Mouse (Mus musculus) neural tube, embryonic 11.5 days (tissue): Measurements from ENCODE around the gene Cdc42ep5. TPM values are rescaled to one million over a fixed set of nuclear protein-coding genes. Genes with fewer than 3 reads are reported as not detected.

ENCODE experiments used
- ATAC-seq: fragments of 200-750 bp; cut with Nextera tagmentation; 2 replicates; pipeline ENCODE4 v1.8.0; 2017; ENCODE audit warnings: moderate number of reproducible peaks, mild to moderate bottlenecking, moderate TSS enrichment, moderate library complexity; ENCODE audit not compliant: insufficient read depth, low FRiP score, low TSS enrichment
- DNase-seq: peaks from one replicate; pipeline ENCODE4 v3.0.0-alpha.2; 2015; ENCODE audit warnings: low spot score
- H3K27ac ChIP-seq: fragments of 300-500 bp; sonication (generic); 2 replicates; pipeline ENCODE4 v1.5.1; 2014; ENCODE audit warnings: low read depth, mild to moderate bottlenecking, low read length
- H3K27me3 ChIP-seq: fragments of 300-500 bp; sonication (generic); 2 replicates; pipeline ENCODE4 v1.6.1; 2014; ENCODE audit warnings: mild to moderate bottlenecking, low read length, mixed read lengths; ENCODE audit not compliant: control insufficient read depth, insufficient read depth
- H3K36me3 ChIP-seq: fragments of 300-500 bp; sonication (generic); 2 replicates; pipeline ENCODE4 v1.6.1; 2014; ENCODE audit warnings: mild to moderate bottlenecking, low read length, moderate library complexity, mixed read lengths; ENCODE audit not compliant: control insufficient read depth, insufficient read depth
- H3K4me1 ChIP-seq: fragments of 300-500 bp; sonication (generic); 2 replicates; pipeline ENCODE4 v1.6.1; 2014; ENCODE audit warnings: low read length, mixed read lengths; ENCODE audit not compliant: control insufficient read depth, insufficient read depth
- H3K4me2 ChIP-seq: fragments of 300-500 bp; sonication (generic); 2 replicates; pipeline ENCODE4 v1.6.1; 2014; ENCODE audit warnings: low read depth, mild to moderate bottlenecking, moderate library complexity
- H3K4me3 ChIP-seq: fragments of 300-500 bp; sonication (generic); 2 replicates; pipeline ENCODE4 v1.5.1; 2014; ENCODE audit warnings: low read depth, low read length
- H3K9ac ChIP-seq: fragments of 300-500 bp; sonication (generic); 2 replicates; pipeline ENCODE4 v1.6.1; 2014; ENCODE audit warnings: mild to moderate bottlenecking, low read length
- H3K9me3 ChIP-seq: fragments of 300-500 bp; sonication (generic); 2 replicates; pipeline ENCODE4 v1.6.1; 2016; ENCODE audit warnings: low read length; ENCODE audit not compliant: control insufficient read depth
- WGBS: fragments of 180-500 bp; shearing (Covaris S2); extraction: QIAGEN DNeasy Blood & Tissue Kit; methylation state at CpG from one replicate; pipeline ENCODE4 v1.1.7; 2014; 5-methylcytosine and 5-hydroxymethylcytosine counted together
- polyA plus RNA-seq: library from polyadenylated mRNA; unstranded; fragments of >200 nt; fragmentation: Nextera tagmentation; extraction: Ambion mirVana; gene quantifications from 2 replicates; pipeline ENCODE4 v1.2.1, GENCODE M21; 2014

Cdc42ep5 gene
- polyA plus RNA-seq, 1 experiment from 2014 or later, result 18.7 TPM

- no peak overlapping the region for H3K9ac ChIP-seq
- H3K9me3 ChIP-seq, result no peaks in the 10 kb centered on the region
- H3K27ac ChIP-seq, result no peak overlapping the region
- ATAC-seq, result no peak
- no peak overlapping the region for H3K4me3 ChIP-seq
- H3K27me3 ChIP-seq, result no peaks in the 10 kb centered on the region
- peaks cover 2% of the 10 kb centered on the region; the same call in 1 of the 2 replicates for H3K4me1 ChIP-seq
- no peak overlapping the region for H3K4me2 ChIP-seq
- peaks cover 50% of the 10 kb centered on the region for H3K36me3 ChIP-seq
- 98% methylated on average over 10 of the region's 10 CpGs for WGBS
- DNase-seq, result no peak
These were observed 21.7 kb downstream of the Cdc42ep5 start for GRCm38 (mm10) chr7:4142796-4143445.

GRCm38 (mm10) chr7:4141648-4142325, 22.9 kb downstream of the Cdc42ep5 start:
- Histone ChIP-seq H3K4me2 (no peak overlapping the region), H3K36me3 (peaks cover 48% of the 10 kb centered on the region), H3K9ac (no peak overlapping the region), H3K27ac (no peak overlapping the region), H3K4me1 (peaks cover 3% of the 10 kb centered on the region; the same call in 1 of the 2 replicates), H3K9me3 (no peaks in the 10 kb centered on the region), H3K4me3 (no peak overlapping the region), H3K27me3 (no peaks in the 10 kb centered on the region)
- 86% methylated on average over 6 of the region's 6 CpGs for WGBS
- ATAC-seq, result no peak
- DNase-seq, result no peak

- 97% methylated on average over 5 of the region's 5 CpGs for WGBS
- DNase-seq (no peak), ATAC-seq (no peak)
- H3K27me3 ChIP-seq, result no peaks in the 10 kb centered on the region
- H3K9ac ChIP-seq, result no peak overlapping the region
- H3K4me3 ChIP-seq, result no peak overlapping the region
- no peak overlapping the region for H3K4me2 ChIP-seq
- no peak overlapping the region for H3K27ac ChIP-seq
- no peaks in the 10 kb centered on the region for H3K9me3 ChIP-seq
- H3K36me3 ChIP-seq, result peaks cover 31% of the 10 kb centered on the region
- H3K4me1 ChIP-seq, result peaks cover 3% of the 10 kb centered on the region; the same call in 1 of the 2 replicates
These were observed 25.3 kb downstream of the Cdc42ep5 start for GRCm38 (mm10) chr7:4139391-4139790.

GRCm38 (mm10) chr7:4138671-4139070, 26.0 kb downstream of the Cdc42ep5 start:
- no peak for DNase-seq
- ATAC-seq, result no peak
- no peak overlapping the region for H3K4me2 ChIP-seq
- no peaks in the 10 kb centered on the region for H3K9me3 ChIP-seq
- H3K27me3 ChIP-seq, result no peaks in the 10 kb centered on the region
- 96% methylated on average over 7 of the region's 7 CpGs for WGBS
- H3K36me3 ChIP-seq, result peaks cover 26% of the 10 kb centered on the region
- H3K4me3 ChIP-seq, result no peak overlapping the region
- no peak overlapping the region for H3K9ac ChIP-seq
- peaks cover 3% of the 10 kb centered on the region; the same call in 1 of the 2 replicates for H3K4me1 ChIP-seq
- H3K27ac ChIP-seq, result no peak overlapping the region

GRCm38 (mm10) chr7:4138181-4138580, 26.5 kb downstream of the Cdc42ep5 start:
- Histone ChIP-seq H3K36me3 (peaks cover 22% of the 10 kb centered on the region), H3K27me3 (no peaks in the 10 kb centered on the region), H3K9me3 (no peaks in the 10 kb centered on the region), H3K4me3 (peak overlapping the region; percentile 72; the same call in 1 of the 2 replicates), H3K27ac (no peak overlapping the region), H3K9ac (no peak overlapping the region), H3K4me1 (peaks cover 3% of the 10 kb centered on the region; the same call in 1 of the 2 replicates), H3K4me2 (peak overlapping the region; percentile 65)
- no peak for DNase-seq
- ATAC-seq, result no peak
- WGBS, result 95% methylated on average over 2 of the region's 2 CpGs

GRCm38 (mm10) chr7:4137746-4138145, 26.9 kb downstream of the Cdc42ep5 start:
- H3K9ac ChIP-seq, result peak overlapping the region; percentile 82
- ATAC-seq (no peak), DNase-seq (no peak)
- H3K36me3 ChIP-seq, result peaks cover 18% of the 10 kb centered on the region
- H3K9me3 ChIP-seq, result no peaks in the 10 kb centered on the region
- peak overlapping the region; percentile 65 for H3K4me2 ChIP-seq
- H3K4me3 ChIP-seq, result peak overlapping the region; percentile 72
- 61% methylated on average over 3 of the region's 3 CpGs for WGBS
- H3K27me3 ChIP-seq, result no peaks in the 10 kb centered on the region
- peaks cover 3% of the 10 kb centered on the region; the same call in 1 of the 2 replicates for H3K4me1 ChIP-seq
- H3K27ac ChIP-seq, result 0 out of 2 replicates have a peak overlapping the region, but pooled peaks have one; percentile 85

- WGBS, result under 1% methylated on average over 72 of the region's 78 CpGs
- Histone ChIP-seq H3K9me3 (no peaks in the 10 kb centered on the region), H3K4me3 (peak within 1 kb of the TSS; percentile 72), H3K27me3 (no peaks in the 10 kb centered on the region), H3K4me1 (peaks cover 3% of the 10 kb centered on the region; the same call in 1 of the 2 replicates), H3K4me2 (peak within 1 kb of the TSS; percentile 65), H3K36me3 (peaks cover 12% of the 10 kb centered on the region), H3K27ac (peak within 1 kb of the TSS; percentile 85), H3K9ac (peak within 1 kb of the TSS; percentile 82)
- DNase-seq, result peak; percentile 98
- peak; percentile 99 for ATAC-seq
These were observed 27.7 kb downstream of the Cdc42ep5 start, which contains the start of gene Leng8 for GRCm38 (mm10) chr7:4136771-4137531. TSS of gene Leng8 (plus strand) at chr7:4137039.

GRCm38 (mm10) chr7:4136404-4136770, 28.3 kb downstream of the Cdc42ep5 start:
- DNase-seq (no peak), ATAC-seq (peak; percentile 17)
- peak overlapping the region; percentile 72 for H3K4me3 ChIP-seq
- peaks cover 12% of the 10 kb centered on the region for H3K36me3 ChIP-seq
- no peaks in the 10 kb centered on the region for H3K9me3 ChIP-seq
- WGBS, result 0% methylated on average over 16 of the region's 16 CpGs
- H3K27me3 ChIP-seq, result no peaks in the 10 kb centered on the region
- peaks cover 3% of the 10 kb centered on the region; the same call in 1 of the 2 replicates for H3K4me1 ChIP-seq
- H3K27ac ChIP-seq, result no peak overlapping the region
- H3K4me2 ChIP-seq, result peak overlapping the region; percentile 65
- peak overlapping the region; percentile 52 for H3K9ac ChIP-seq
